Mouse (Mus musculus): Measurements from ENCODE around the gene Npr2.
A peak's percentile ranks its signal among the peaks of the same experiment; 100 is the strongest.

Gene Npr2

GRCm38 (mm10) chr4:43673703-43674102, 42.0 kb downstream of the Npr2 start:
- DNase-seq, result no peak

GRCm38 (mm10) chr4:43674974-43675373, 43.2 kb downstream of the Npr2 start:
- no peak for DNase-seq

DNA sequence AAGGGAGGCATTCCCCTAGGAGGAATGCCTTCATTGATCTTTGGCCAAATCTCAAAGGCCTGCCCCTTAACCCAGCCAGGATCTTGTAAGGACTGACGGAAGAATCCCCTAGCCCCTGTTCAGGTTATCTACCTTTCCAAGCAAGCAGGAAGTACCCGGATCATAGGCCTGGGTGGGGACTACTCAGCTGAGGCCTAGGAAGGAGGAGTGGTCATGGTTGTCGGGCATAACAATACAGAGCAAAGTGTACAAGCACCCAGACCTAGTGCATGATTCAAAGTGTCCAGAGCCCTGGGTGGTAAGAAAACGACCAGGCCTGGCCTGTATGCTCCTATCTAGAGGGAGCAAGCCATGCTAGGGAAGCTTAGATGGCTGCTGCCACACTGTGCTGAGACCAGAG, 43.9 kb downstream of the Npr2 start:
- no peak for DNase-seq

DNA sequence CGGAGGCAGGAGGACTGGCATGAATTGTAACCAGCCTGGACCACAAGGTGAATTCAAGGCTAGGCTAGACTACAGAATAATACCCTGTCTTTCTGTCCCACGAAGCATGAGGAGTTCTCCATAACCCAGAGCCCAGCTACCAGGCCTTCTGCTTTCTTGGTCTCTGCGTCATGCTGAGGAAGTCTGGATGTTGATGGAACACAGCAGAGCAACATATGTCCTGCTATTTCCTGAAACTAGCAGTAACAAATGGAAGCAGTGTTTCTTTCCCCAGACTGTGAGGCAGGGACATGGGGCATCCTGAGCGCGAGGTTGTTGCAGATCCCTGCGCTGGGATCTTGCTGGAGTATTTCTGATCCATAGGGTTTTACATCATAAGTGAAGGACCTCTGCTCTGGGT, 46.8 kb downstream of the Npr2 start:
- no peak for DNase-seq

- DNase-seq, result peak; percentile 38
These were observed 47.8 kb downstream of the Npr2 start for GRCm38 (mm10) chr4:43679416-43680043.

- DNase-seq, result no peak
These were observed 58.3 kb downstream of the Npr2 start for GRCm38 (mm10) chr4:43690021-43690420.

DNA sequence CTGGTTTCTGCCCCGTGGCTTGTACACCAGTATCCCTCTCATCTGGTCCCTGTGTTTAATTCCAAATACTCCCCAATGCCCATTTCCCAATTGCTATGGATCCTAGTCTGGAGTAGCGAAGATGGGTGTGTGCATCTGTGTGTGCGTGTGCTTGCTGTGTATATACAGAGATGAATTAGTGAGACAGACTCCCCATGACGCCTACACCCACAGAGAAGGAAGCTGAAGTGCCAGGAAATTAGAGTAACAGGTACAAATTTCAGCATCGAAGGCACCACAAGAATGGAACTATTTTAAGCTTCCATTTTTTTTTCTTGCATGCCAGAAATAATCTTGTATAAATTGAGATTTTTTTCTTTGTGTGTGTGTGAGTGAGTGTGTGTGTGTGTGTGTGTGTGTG, 59.3 kb downstream of the Npr2 start:
- no peak for DNase-seq

DNA sequence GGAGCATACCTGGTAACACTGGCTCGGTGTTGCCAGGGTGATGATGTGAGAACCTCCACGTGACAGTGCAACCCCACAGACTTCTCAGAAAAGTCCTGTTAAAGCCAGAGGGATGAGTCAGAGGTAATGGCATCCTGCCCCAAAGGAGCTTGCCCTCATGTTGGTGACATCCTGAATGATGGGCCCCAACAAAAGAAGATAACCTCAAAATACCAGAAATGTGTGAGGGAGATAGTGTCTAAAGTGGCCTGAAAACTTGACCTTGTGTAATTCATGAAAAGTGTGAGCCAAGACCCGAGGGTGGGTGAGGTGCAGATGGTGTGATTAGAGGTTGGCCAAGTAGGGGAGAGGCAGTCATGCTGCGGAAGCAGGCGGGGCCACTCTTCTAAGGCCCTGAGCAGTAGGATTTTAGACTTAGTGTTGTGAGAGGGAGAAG, 62.1 kb downstream of the Npr2 start:
- peak; percentile 58 for DNase-seq

GRCm38 (mm10) chr4:43694439-43695248, 62.9 kb downstream of the Npr2 start:
- DNase-seq, result no peak

GRCm38 (mm10) chr4:43695249-43695671, 63.5 kb downstream of the Npr2 start:
- peak; percentile 66 for DNase-seq

DNA sequence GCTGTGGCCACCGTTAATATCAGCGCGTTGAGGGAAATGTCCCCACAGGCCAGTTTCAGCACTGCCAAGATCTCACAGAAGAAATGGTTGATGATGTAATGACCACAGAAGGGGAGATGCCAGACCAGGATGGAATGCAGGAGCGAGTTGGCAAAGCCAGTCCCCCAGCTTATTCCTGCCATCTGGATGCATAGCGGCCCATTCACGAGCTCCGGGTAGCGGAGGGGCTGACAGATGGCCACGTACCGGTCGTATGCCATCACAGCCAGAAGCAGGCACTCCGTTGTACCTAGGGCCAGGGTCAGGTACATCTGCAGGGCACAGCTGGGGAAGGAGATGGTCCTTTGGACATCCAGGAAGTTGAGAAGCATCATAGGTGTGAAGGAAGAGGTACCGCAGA, 64.8 kb downstream of the Npr2 start:
- no peak for DNase-seq

DNA sequence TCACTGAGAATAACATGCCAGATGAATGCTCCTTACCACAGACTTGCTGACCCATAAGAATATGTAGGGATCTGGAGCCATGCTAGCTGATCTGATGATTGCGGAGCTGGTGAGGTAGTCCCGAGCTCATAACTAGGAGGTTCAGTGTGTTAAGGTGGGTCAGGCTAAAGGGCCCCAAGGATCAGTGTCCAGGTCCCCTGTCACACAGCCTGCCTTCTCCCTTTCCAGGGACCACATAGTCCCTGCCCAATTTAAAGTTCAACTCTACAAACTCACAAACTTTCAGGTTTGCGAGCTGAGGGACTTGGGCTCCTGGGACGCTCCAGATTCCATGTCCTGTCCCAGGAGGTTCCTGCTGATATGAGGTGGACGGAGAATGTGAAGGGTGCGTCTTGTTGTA, 69.0 kb downstream of the Npr2 start, which contains the start of gene Olfr70:
Gene Olfr70, minus strand, starts transcription at position 101 of the 400 bp plus-strand sequence.
- DNase-seq, result no peak

All from lung, postnatal 10 days (tissue).